Mouse (Mus musculus) liver, adult 2 months (tissue): ENCODE data around the gene Fam222a. TPM values are rescaled to one million over a fixed set of nuclear protein-coding genes. Genes with fewer than 3 reads are reported as not detected.
A peak's percentile ranks its signal among the peaks of the same experiment; 100 is the strongest.

Experiments
- DNase-seq: peaks from one replicate; pipeline ENCODE4 v3.0.0-alpha.2; 2011; ENCODE audit warnings: low read depth, low spot score; ENCODE audit errors: extremely low read depth
- H3K27ac ChIP-seq: fragments of 200-500 bp; replicated peaks from 2 replicates; pipeline ENCODE4 v1.5.1; 2012; ENCODE audit warnings: low read depth, mild to moderate bottlenecking, control low read depth, inconsistent platforms, low read length; ENCODE audit not compliant: insufficient read depth
- H3K27me3 ChIP-seq: fragments of 200-500 bp; 2 replicates; pipeline ENCODE4 v1.6.1; 2012; ENCODE audit warnings: mild to moderate bottlenecking, moderate library complexity, low read length, inconsistent platforms; ENCODE audit not compliant: control insufficient read depth, insufficient read depth
- H3K36me3 ChIP-seq: fragments of 200-500 bp; 2 replicates; pipeline ENCODE4 v1.6.1; 2012; ENCODE audit warnings: low read length, inconsistent platforms; ENCODE audit not compliant: control insufficient read depth, insufficient read depth
- H3K4me1 ChIP-seq: fragments of 200-500 bp; 2 replicates; pipeline ENCODE4 v1.6.1; 2011; ENCODE audit warnings: low read length; ENCODE audit not compliant: control insufficient read depth, insufficient read depth
- H3K4me3 ChIP-seq: fragments of 200-500 bp; 2 replicates; pipeline ENCODE4 v1.5.1; 2011; ENCODE audit warnings: low read depth, mild to moderate bottlenecking, control low read depth, low read length, moderate library complexity; ENCODE audit not compliant: insufficient read depth
- H3K79me2 ChIP-seq: fragments of 200-500 bp; 2 replicates; pipeline ENCODE4 v1.6.1; 2012; ENCODE audit warnings: inconsistent platforms, mild to moderate bottlenecking, low read length, moderate library complexity; ENCODE audit not compliant: control insufficient read depth, insufficient read depth
- H3K9ac ChIP-seq: fragments of 200-500 bp; 2 replicates; pipeline ENCODE4 v1.6.1; 2012; ENCODE audit warnings: low read depth, mild to moderate bottlenecking, control low read depth, inconsistent platforms, low read length
- CTCF ChIP-seq: fragments of 200-500 bp; IDR thresholded peaks from 2 replicates; pipeline ENCODE4 v1.5.1; 2011; ENCODE audit warnings: low read depth, low read length, control low read depth
- POLR2A ChIP-seq: fragments of 200-500 bp; IDR thresholded peaks from 2 replicates; pipeline ENCODE4 v1.6.1; 2011; ENCODE audit warnings: low read length, control low read depth; ENCODE audit not compliant: insufficient read depth; ENCODE audit errors: extremely low read depth
- WGBS: fragments of 180-500 bp; shearing (Covaris S2); methylation state at CpG from one replicate; pipeline ENCODE4 v1.1.7; 2018; 5-methylcytosine and 5-hydroxymethylcytosine counted together
- polyA plus RNA-seq: library from polyadenylated mRNA; depleted of rRNA; stranded (reverse); fragments of >200 nt; gene quantifications from 2 replicates; pipeline ENCODE4 v1.2.3, GENCODE M21; 2012
- total RNA-seq: library from RNA; depleted of rRNA; stranded (reverse); fragments of >200 nt; gene quantifications from 2 replicates; pipeline ENCODE4 v1.2.3, GENCODE M21; 2014

The Fam222a gene
- total and polyA plus RNA-seq, 2 experiments = 0.09 to 1.2 TPM

DNA sequence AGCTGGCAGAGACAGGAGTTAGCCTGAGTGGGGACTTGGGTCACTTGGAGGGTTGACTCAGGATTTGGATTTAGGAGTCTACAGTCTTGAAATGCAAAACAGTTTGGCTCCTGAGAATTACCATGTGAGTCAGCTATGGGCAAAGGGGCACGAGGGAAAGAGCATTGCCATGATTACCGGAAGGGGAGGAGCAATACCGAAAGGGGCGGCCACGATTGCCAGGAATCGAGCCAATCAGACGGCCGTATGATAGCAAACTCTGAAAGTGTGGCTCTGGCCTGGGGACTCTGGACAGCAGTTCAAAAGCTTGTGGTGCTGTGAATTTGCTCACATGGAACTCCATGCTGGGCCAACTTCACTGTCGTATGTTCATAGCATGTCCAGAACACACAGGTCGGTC, 18.8 kb upstream of the Fam222a start:
- no peak for TF ChIP-seq POLR2A
- TF ChIP-seq CTCF = no peak
- Histone ChIP-seq H3K4me1 (peaks cover 13% of the 10 kb centered on the region), H3K27me3 (no peaks in the 10 kb centered on the region), H3K27ac (no peak overlapping the region), H3K9ac (no peak overlapping the region), H3K4me3 (no peak overlapping the region), H3K36me3 (no peaks in the 10 kb centered on the region), H3K79me2 (no peaks in the 10 kb centered on the region)
- WGBS = 80% methylated on average over 10 of the region's 10 CpGs
- DNase-seq = no peak

DNA sequence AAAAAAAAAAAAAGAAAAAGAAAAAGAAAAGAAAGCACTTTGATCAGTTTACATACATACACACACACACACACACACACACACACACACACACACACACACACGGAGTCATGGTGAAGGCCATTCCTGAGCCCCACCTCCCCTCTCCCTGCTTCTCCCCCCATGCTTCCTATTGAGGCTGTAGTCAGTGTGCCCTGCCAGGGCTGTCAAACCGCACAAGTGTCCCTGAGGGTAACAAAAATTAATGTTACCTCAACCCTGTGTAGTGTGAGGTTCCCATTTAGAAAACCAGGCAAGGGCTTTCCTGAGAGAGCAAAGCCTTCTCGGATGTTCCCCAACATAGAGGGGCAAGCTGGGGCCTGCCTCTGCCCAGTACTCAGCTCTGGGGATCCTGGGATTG, 18.0 kb upstream of the Fam222a start:
- no peak for DNase-seq
- no peak for TF ChIP-seq POLR2A
- no peak for TF ChIP-seq CTCF
- Histone ChIP-seq H3K4me3 (no peak overlapping the region), H3K36me3 (no peaks in the 10 kb centered on the region), H3K9ac (no peak overlapping the region), H3K4me1 (peaks cover 13% of the 10 kb centered on the region), H3K79me2 (no peaks in the 10 kb centered on the region), H3K27ac (no peak overlapping the region), H3K27me3 (no peaks in the 10 kb centered on the region)
- WGBS = 89% methylated on average over 3 of the region's 3 CpGs

DNA sequence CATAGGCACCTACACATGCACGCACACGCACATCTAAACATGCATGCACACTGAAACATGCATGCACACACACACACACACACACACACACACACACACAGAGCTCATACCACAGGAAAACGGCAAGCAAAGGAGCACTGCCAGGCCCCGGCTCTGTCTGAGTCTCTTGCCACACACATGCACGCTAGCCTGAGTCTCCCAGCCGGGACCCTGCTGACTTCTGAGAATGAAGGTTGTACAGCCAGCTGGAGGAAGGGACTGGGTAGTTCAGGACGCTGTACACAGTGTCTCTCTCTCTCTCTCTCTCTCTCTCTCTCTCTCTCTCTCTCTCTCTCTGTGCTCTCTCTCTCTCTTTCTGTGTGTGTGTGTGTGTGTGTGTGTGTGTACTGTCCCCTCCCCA, 17.4 kb upstream of the Fam222a start:
- 72% methylated on average over 7 of the region's 7 CpGs for WGBS
- DNase-seq = no peak

DNA sequence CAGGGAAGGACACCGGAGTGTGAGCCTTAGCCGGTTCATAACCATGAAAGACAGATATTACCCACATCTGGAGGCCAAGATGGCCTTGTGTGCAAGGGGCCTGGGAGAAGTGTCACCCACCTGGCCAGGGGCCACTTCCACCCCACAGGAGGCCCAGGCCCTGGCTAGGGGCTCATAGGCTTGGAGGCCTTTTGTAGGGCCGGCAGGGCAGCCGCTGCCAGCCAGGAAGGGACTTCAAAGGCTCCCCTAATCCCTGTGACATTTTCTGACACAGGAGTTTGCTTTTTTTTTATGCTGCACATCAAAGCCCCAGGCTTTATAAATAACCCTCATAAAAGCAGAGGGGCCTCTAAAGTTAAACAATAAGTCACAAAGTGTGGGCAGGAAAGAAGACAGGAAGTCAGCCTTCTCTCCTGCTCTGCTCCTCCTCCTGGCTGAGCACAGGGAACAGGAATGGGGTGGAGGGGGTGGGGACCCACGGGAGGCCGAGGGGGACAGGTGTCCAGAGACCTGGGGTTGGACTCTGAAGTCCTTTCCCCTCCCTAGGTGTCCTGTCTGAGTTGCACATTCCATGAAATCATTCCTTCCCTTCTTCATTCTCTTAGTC, 16.8 kb upstream of the Fam222a start:
- no peak for TF ChIP-seq POLR2A
- no peak for TF ChIP-seq CTCF
- no peak overlapping the region for H3K27ac ChIP-seq
- peaks cover 14% of the 10 kb centered on the region for H3K4me1 ChIP-seq
- H3K36me3 ChIP-seq = no peaks in the 10 kb centered on the region
- WGBS = 61% methylated on average over 6 of the region's 6 CpGs
- no peak overlapping the region for H3K9ac ChIP-seq
- DNase-seq = no peak
- H3K79me2 ChIP-seq = no peaks in the 10 kb centered on the region
- H3K27me3 ChIP-seq = no peaks in the 10 kb centered on the region
- no peak overlapping the region for H3K4me3 ChIP-seq

More for the DNA sequence above, 17.4 kb upstream of the Fam222a start:
- peaks cover 13% of the 10 kb centered on the region for H3K4me1 ChIP-seq
- TF ChIP-seq CTCF = no peak
- TF ChIP-seq POLR2A = no peak
- H3K4me3 ChIP-seq = no peak overlapping the region
- H3K27ac ChIP-seq = no peak overlapping the region
- no peaks in the 10 kb centered on the region for H3K27me3 ChIP-seq
- no peaks in the 10 kb centered on the region for H3K36me3 ChIP-seq
- no peak overlapping the region for H3K9ac ChIP-seq
- H3K79me2 ChIP-seq = no peaks in the 10 kb centered on the region

DNA sequence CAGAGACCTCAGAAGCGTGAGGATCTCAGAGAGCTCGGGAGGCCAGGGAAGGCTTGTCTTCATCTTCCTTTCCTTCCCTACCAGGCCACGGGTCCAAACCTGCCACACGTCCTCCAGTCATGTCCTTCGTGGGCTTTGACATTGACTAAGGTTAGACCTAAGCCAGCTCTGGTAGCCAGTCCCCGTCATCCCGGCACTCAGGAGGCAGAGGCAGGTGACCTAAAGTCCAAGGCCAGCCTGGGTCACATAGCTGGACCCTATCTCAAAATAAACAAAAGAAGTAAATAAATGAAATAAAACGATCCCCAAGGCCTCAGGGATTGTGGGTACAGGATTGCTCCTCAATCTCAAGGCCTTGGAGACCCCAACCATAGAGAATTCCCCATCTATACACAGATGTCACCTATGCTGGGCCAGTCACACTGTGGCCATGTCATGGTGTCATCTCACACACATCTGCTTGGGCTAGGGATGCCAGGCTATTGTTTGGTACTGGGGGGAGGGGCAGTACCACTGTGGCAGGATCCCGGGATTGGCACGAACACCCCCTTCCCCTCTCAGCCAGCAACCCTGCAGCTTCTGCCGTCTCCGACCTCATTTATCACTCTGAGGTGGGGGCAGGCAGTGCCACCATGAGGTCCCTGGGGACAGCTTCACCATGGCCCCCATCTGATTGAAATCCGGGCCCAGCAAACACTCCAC, 15.2 kb upstream of the Fam222a start:
- peaks cover 22% of the 10 kb centered on the region for H3K4me1 ChIP-seq
- 17% methylated on average over 13 of the region's 13 CpGs for whole genome bisulfite sequencing
- no peaks in the 10 kb centered on the region for H3K79me2 ChIP-seq
- H3K27me3 ChIP-seq = no peaks in the 10 kb centered on the region
- DNase-seq = peak; percentile 83
- TF ChIP-seq POLR2A (no peak), CTCF (no peak)
- peak overlapping the region; percentile 67 for H3K27ac ChIP-seq
- H3K9ac ChIP-seq = 0 out of 2 replicates have a peak overlapping the region, but pooled peaks have one; percentile 3
- no peaks in the 10 kb centered on the region for H3K36me3 ChIP-seq
- H3K4me3 ChIP-seq = no peak overlapping the region

DNA sequence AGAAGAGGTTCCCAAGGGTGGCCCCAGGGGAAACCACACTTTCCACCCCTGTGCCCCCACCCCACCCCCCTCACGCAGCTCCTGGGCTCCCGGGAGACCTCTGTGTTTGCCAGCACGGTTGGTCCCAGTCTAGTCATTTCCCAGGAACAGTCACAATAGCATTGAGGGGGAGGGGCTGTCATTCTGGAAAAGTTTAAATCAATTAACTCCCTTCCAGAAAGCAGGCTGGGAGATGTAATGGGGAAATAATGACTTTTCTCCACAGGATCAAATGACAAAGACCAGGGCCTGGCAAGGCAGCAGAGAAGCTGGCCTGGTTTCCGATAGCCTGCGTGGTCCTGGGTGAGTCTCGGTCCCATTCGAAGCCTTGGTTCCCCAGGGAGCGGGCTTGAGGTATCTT, 14.1 kb upstream of the Fam222a start:
- H3K9ac ChIP-seq = no peak overlapping the region
- TF ChIP-seq CTCF (no peak), POLR2A (no peak)
- H3K4me3 ChIP-seq = no peak overlapping the region
- no peaks in the 10 kb centered on the region for H3K79me2 ChIP-seq
- no peaks in the 10 kb centered on the region for H3K36me3 ChIP-seq
- no peak for DNase-seq
- H3K4me1 ChIP-seq = peaks cover 27% of the 10 kb centered on the region
- no peaks in the 10 kb centered on the region for H3K27me3 ChIP-seq
- H3K27ac ChIP-seq = no peak overlapping the region
- 59% methylated on average over 8 of the region's 8 CpGs for WGBS
